Mouse (Mus musculus) lung, postnatal 0 days (tissue): Measurements from ENCODE around the gene Prss47.

Source experiments
- CTCF ChIP-seq: IDR thresholded peaks from 2 replicates; pipeline ENCODE4 v1.5.1; 2016; ENCODE audit warnings: antibody characterized with exemption, mild to moderate bottlenecking
- EP300 ChIP-seq: IDR thresholded peaks from 2 replicates; pipeline ENCODE4 v1.6.1; 2016; ENCODE audit warnings: antibody characterized with exemption, mild to moderate bottlenecking, control low read depth

DNA sequence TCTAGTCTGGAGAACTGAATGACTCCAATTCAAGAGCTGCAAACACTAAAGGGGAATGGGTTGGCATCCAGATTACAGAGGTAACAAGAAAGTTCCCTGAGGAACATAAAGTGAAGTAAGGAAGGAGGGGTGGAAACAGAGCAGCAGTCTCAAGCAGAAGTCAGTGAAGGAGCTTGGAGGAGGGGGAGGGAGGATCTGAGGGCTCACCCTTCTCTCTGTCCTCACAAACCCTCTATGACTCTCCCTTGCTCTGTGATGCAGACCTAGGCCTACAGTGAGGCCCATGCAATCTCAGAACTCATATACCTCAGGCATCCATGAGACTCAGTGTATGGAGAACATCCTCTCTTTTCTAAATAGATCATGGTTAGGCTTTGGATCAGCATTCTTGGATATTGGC, 19.8 kb downstream of the Prss47 start, which contains the start of gene Spata31d1c:
- no peak for TF ChIP-seq CTCF
- no peak for TF ChIP-seq EP300
